Mouse (Mus musculus) small intestine, adult 2 months (tissue): ENCODE data around the gene Atp1a1. TPM values are rescaled to one million over a fixed set of nuclear protein-coding genes. Genes with fewer than 3 reads are reported as not detected.

Source experiments
- H3K27ac ChIP-seq: fragments of 200-500 bp; 2 replicates; pipeline ENCODE4 v1.5.1; 2012; ENCODE audit warnings: low read depth, low read length, control low read depth, inconsistent platforms; ENCODE audit not compliant: insufficient read depth
- H3K27me3 ChIP-seq: fragments of 200-500 bp; 2 replicates; pipeline ENCODE4 v1.6.1; 2012; ENCODE audit warnings: mild to moderate bottlenecking, moderate library complexity, low read length, inconsistent platforms; ENCODE audit not compliant: control insufficient read depth, insufficient read depth
- H3K36me3 ChIP-seq: fragments of 200-500 bp; 2 replicates; pipeline ENCODE4 v1.6.1; 2012; ENCODE audit warnings: mild to moderate bottlenecking, low read length, control low read depth, inconsistent platforms; ENCODE audit not compliant: control insufficient read depth, insufficient read depth
- H3K4me1 ChIP-seq: fragments of 200-500 bp; 2 replicates; pipeline ENCODE4 v1.6.1; 2012; ENCODE audit warnings: low read length, inconsistent platforms, mixed read lengths; ENCODE audit not compliant: control insufficient read depth, insufficient read depth, insufficient read length
- H3K4me3 ChIP-seq: fragments of 200-500 bp; 2 replicates; pipeline ENCODE4 v1.5.1; 2012; ENCODE audit warnings: low read depth, mild to moderate bottlenecking, control low read depth, inconsistent platforms, low read length, moderate library complexity
- CTCF ChIP-seq: fragments of 200-500 bp; IDR thresholded peaks from 2 replicates; pipeline ENCODE4 v1.5.1; 2012; ENCODE audit warnings: low read depth, mild to moderate bottlenecking, control low read depth, inconsistent platforms, low read length, moderate library complexity, mixed read lengths; ENCODE audit not compliant: insufficient replicate concordance, insufficient read length; ENCODE audit errors: extremely low read depth
- POLR2A ChIP-seq: fragments of 200-500 bp; IDR thresholded peaks from 2 replicates; pipeline ENCODE4 v1.6.1; 2012; ENCODE audit warnings: low read depth, mild to moderate bottlenecking, control low read depth, inconsistent platforms, low read length, moderate library complexity
- WGBS: fragments of 180-500 bp; shearing (Covaris S2); methylation state at CpG from one replicate; pipeline ENCODE4 v1.1.7; 2018; 5-methylcytosine and 5-hydroxymethylcytosine counted together
- polyA plus RNA-seq: library from polyadenylated mRNA; depleted of rRNA; stranded (reverse); fragments of >200 nt; gene quantifications from 2 replicates; pipeline ENCODE4 v1.2.3, GENCODE M21; 2012

Gene Atp1a1
- polyA plus RNA-seq, 1 experiment = 1,132 TPM

- peak overlapping the region; percentile 83 for H3K27ac ChIP-seq
- peaks cover 27% of the 10 kb centered on the region; the same call in 1 of the 2 replicates for H3K4me1 ChIP-seq
- no peak for TF ChIP-seq CTCF
- no peak for TF ChIP-seq POLR2A
- whole genome bisulfite sequencing = 56% methylated on average over 8 of the region's 8 CpGs
- peak overlapping the region; percentile 31 for H3K4me3 ChIP-seq
- H3K27me3 ChIP-seq = no peaks in the 10 kb centered on the region
- peaks cover 49% of the 10 kb centered on the region for H3K36me3 ChIP-seq
Observed at GRCm38 (mm10) chr3:101599191-101599919, 5.1 kb downstream of the Atp1a1 start.

- H3K27ac ChIP-seq = peak overlapping the region; percentile 82
Observed at GRCm38 (mm10) chr3:101598231-101598905, 6.1 kb downstream of the Atp1a1 start.

GRCm38 (mm10) chr3:101597317-101598096 is 7.0 kb downstream of the Atp1a1 start:
- Histone ChIP-seq H3K4me3 (peak overlapping the region; percentile 12; the same call in 1 of the 2 replicates), H3K36me3 (peaks cover 64% of the 10 kb centered on the region), H3K27me3 (no peaks in the 10 kb centered on the region), H3K27ac (peak overlapping the region; percentile 82), H3K4me1 (peaks cover 27% of the 10 kb centered on the region; the same call in 1 of the 2 replicates)
- no peak for TF ChIP-seq POLR2A
- no peak for TF ChIP-seq CTCF
- WGBS = 22% methylated on average over 10 of the region's 10 CpGs

More at GRCm38 (mm10) chr3:101598231-101598905, 6.1 kb downstream of the Atp1a1 start:
- Histone ChIP-seq H3K27me3 (no peaks in the 10 kb centered on the region), H3K4me1 (peaks cover 27% of the 10 kb centered on the region; the same call in 1 of the 2 replicates), H3K36me3 (peaks cover 57% of the 10 kb centered on the region), H3K4me3 (peak overlapping the region; percentile 37)
- 43% methylated on average over 4 of the region's 4 CpGs for WGBS
- TF ChIP-seq CTCF (no peak), POLR2A (no peak)

- Histone ChIP-seq H3K4me1 (peaks cover 27% of the 10 kb centered on the region; the same call in 1 of the 2 replicates), H3K27ac (peak overlapping the region; percentile 2; the same call in 1 of the 2 replicates), H3K27me3 (no peaks in the 10 kb centered on the region), H3K36me3 (peaks cover 72% of the 10 kb centered on the region), H3K4me3 (no peak overlapping the region)
- TF ChIP-seq POLR2A (no peak), CTCF (no peak)
- whole genome bisulfite sequencing = 46% methylated on average over 8 of the region's 8 CpGs
Observed at GRCm38 (mm10) chr3:101596686-101597085, 7.8 kb downstream of the Atp1a1 start.

- Histone ChIP-seq H3K27me3 (no peaks in the 10 kb centered on the region), H3K27ac (peak overlapping the region; percentile 2), H3K36me3 (peaks cover 73% of the 10 kb centered on the region), H3K4me3 (no peak overlapping the region), H3K4me1 (peaks cover 27% of the 10 kb centered on the region; the same call in 1 of the 2 replicates)
- WGBS = 68% methylated on average over 14 of the region's 14 CpGs
- TF ChIP-seq CTCF = no peak
- no peak for TF ChIP-seq POLR2A
Observed at GRCm38 (mm10) chr3:101595866-101596630, 8.4 kb downstream of the Atp1a1 start.

- Histone ChIP-seq H3K4me3 (no peak overlapping the region), H3K27me3 (no peaks in the 10 kb centered on the region), H3K4me1 (peaks cover 27% of the 10 kb centered on the region; the same call in 1 of the 2 replicates), H3K36me3 (peaks cover 79% of the 10 kb centered on the region), H3K27ac (no peak overlapping the region)
- TF ChIP-seq POLR2A = no peak
- TF ChIP-seq CTCF = no peak
- 84% methylated on average over 5 of the region's 5 CpGs for WGBS
Observed at GRCm38 (mm10) chr3:101594982-101595381, 9.5 kb downstream of the Atp1a1 start.
